Mouse (Mus musculus) stomach, embryonic 16.5 days (tissue): ENCODE data around the gene Svip. TPM values are rescaled to one million over a fixed set of nuclear protein-coding genes. Genes with fewer than 3 reads are reported as not detected.

Experiments
- ATAC-seq: fragments of 200-750 bp; cut with Nextera tagmentation; 2 replicates; pipeline ENCODE4 v1.8.0; 2017; ENCODE audit warnings: moderate number of reproducible peaks, moderate TSS enrichment; ENCODE audit not compliant: insufficient read depth, low FRiP score
- H3K27ac ChIP-seq: fragments of 300-500 bp; sonication (generic); 2 replicates; pipeline ENCODE4 v1.5.1; 2014; ENCODE audit warnings: low read length
- H3K27me3 ChIP-seq: fragments of 300-500 bp; sonication (generic); 2 replicates; pipeline ENCODE4 v1.6.1; 2014; ENCODE audit warnings: low read length, control low read depth, mixed read lengths; ENCODE audit not compliant: control insufficient read depth, insufficient read depth
- H3K36me3 ChIP-seq: fragments of 300-500 bp; sonication (generic); 2 replicates; pipeline ENCODE4 v1.6.1; 2014; ENCODE audit warnings: low read length; ENCODE audit not compliant: control insufficient read depth, insufficient read depth
- H3K4me1 ChIP-seq: fragments of 300-500 bp; sonication (generic); 2 replicates; pipeline ENCODE4 v1.6.1; 2014; ENCODE audit warnings: low read length, control low read depth, mixed read lengths; ENCODE audit not compliant: control insufficient read depth, insufficient read depth
- H3K4me2 ChIP-seq: fragments of 300-500 bp; sonication (generic); 2 replicates; pipeline ENCODE4 v1.6.1; 2014; ENCODE audit warnings: low read depth, low read length, mixed read lengths
- H3K4me3 ChIP-seq: fragments of 300-500 bp; sonication (generic); replicated peaks from 2 replicates; pipeline ENCODE4 v1.5.1; 2014; ENCODE audit warnings: mild to moderate bottlenecking, low read length
- H3K9ac ChIP-seq: fragments of 300-500 bp; sonication (generic); 2 replicates; pipeline ENCODE4 v1.6.1; 2014; ENCODE audit warnings: low read length
- H3K9me3 ChIP-seq: fragments of 300-500 bp; sonication (generic); replicated peaks from 2 replicates; pipeline ENCODE4 v1.6.1; 2016; ENCODE audit warnings: low read length, control low read depth; ENCODE audit not compliant: control insufficient read depth
- WGBS: fragments of 180-500 bp; shearing (Covaris S2); extraction: QIAGEN DNeasy Blood & Tissue Kit; methylation state at CpG from one replicate; pipeline ENCODE4 v1.1.7; 2014; 5-methylcytosine and 5-hydroxymethylcytosine counted together
- polyA plus RNA-seq: library from polyadenylated mRNA; unstranded; fragments of >200 nt; fragmentation: Nextera tagmentation; extraction: Ambion mirVana; gene quantifications from 2 replicates; pipeline ENCODE4 v1.2.1, GENCODE M21; 2015

Gene Svip
- polyA plus RNA-seq, 1 experiment from 2014 or later = 18.2 TPM

- no peaks in the 10 kb centered on the region for H3K36me3 ChIP-seq
- H3K4me1 ChIP-seq = no peaks in the 10 kb centered on the region
- no peak overlapping the region for H3K9ac ChIP-seq
- H3K9me3 ChIP-seq = no peaks in the 10 kb centered on the region
- H3K27me3 ChIP-seq = no peaks in the 10 kb centered on the region
- no peak overlapping the region for H3K4me2 ChIP-seq
- H3K4me3 ChIP-seq = no peak overlapping the region
- WGBS = 82% methylated on average over 4 of the region's 4 CpGs
- H3K27ac ChIP-seq = no peak overlapping the region
- no peak for ATAC-seq
Observed at GRCm38 (mm10) chr7:51967581-51967980, 38.2 kb downstream of the Svip start.

GRCm38 (mm10) chr7:51964681-51965080, 41.1 kb downstream of the Svip start:
- Histone ChIP-seq H3K27ac (no peak overlapping the region), H3K9me3 (no peaks in the 10 kb centered on the region), H3K4me1 (no peaks in the 10 kb centered on the region), H3K9ac (no peak overlapping the region), H3K4me3 (no peak overlapping the region), H3K36me3 (no peaks in the 10 kb centered on the region), H3K4me2 (no peak overlapping the region), H3K27me3 (no peaks in the 10 kb centered on the region)
- WGBS = 83% methylated on average over 7 of the region's 7 CpGs
- no peak for ATAC-seq

- H3K4me2 ChIP-seq = no peak overlapping the region
- H3K4me3 ChIP-seq = no peak overlapping the region
- no peaks in the 10 kb centered on the region for H3K27me3 ChIP-seq
- no peak overlapping the region for H3K9ac ChIP-seq
- no peaks in the 10 kb centered on the region for H3K36me3 ChIP-seq
- H3K4me1 ChIP-seq = no peaks in the 10 kb centered on the region
- ATAC-seq = no peak
- WGBS = 78% methylated on average over 10 of the region's 10 CpGs
- no peaks in the 10 kb centered on the region for H3K9me3 ChIP-seq
- no peak overlapping the region for H3K27ac ChIP-seq
Observed at GRCm38 (mm10) chr7:51962219-51962952, 43.4 kb downstream of the Svip start.

GRCm38 (mm10) chr7:51960698-51961374, 45.0 kb downstream of the Svip start:
- Histone ChIP-seq H3K9me3 (no peaks in the 10 kb centered on the region), H3K36me3 (no peaks in the 10 kb centered on the region), H3K4me1 (no peaks in the 10 kb centered on the region), H3K9ac (no peak overlapping the region), H3K4me3 (no peak overlapping the region), H3K4me2 (no peak overlapping the region), H3K27ac (no peak overlapping the region), H3K27me3 (no peaks in the 10 kb centered on the region)
- ATAC-seq = no peak
- 50% methylated on average over 6 of the region's 6 CpGs for WGBS

GRCm38 (mm10) chr7:51957766-51958165, 48.1 kb downstream of the Svip start:
- no peak overlapping the region for H3K4me3 ChIP-seq
- H3K36me3 ChIP-seq = no peaks in the 10 kb centered on the region
- no peaks in the 10 kb centered on the region for H3K27me3 ChIP-seq
- H3K4me1 ChIP-seq = no peaks in the 10 kb centered on the region
- H3K9ac ChIP-seq = no peak overlapping the region
- H3K27ac ChIP-seq = no peak overlapping the region
- ATAC-seq = no peak
- no peak overlapping the region for H3K4me2 ChIP-seq
- no peaks in the 10 kb centered on the region for H3K9me3 ChIP-seq

GRCm38 (mm10) chr7:51955424-51956041, 50.3 kb downstream of the Svip start:
- WGBS = 54% methylated on average over 9 of the region's 9 CpGs
- Histone ChIP-seq H3K36me3 (no peaks in the 10 kb centered on the region), H3K27me3 (no peaks in the 10 kb centered on the region), H3K4me1 (no peaks in the 10 kb centered on the region), H3K4me3 (no peak overlapping the region), H3K27ac (no peak overlapping the region), H3K9me3 (no peaks in the 10 kb centered on the region), H3K4me2 (no peak overlapping the region), H3K9ac (no peak overlapping the region)
- ATAC-seq = no peak

Other genes starting within 250 kb of the Svip start
- 10.2 and 11.2 TPM in 2 replicates for gene Gas2, start 144.0 kb downstream of the Svip start, polyA plus RNA-seq
- gene Fancf, start 143.8 kb downstream of the Svip start, polyA plus RNA-seq = 1.6 and 1.7 TPM in 2 replicates
- not detected in 2 replicates for gene 1700015G11Rik, start 9.7 kb upstream of the Svip start, polyA plus RNA-seq